Mouse (Mus musculus) E14TG2a.4 (cell line): ENCODE data around the gene Lgals9.

Source experiments
- H3K27me3 ChIP-seq: 2 replicates; pipeline ENCODE4 v1.6.1; 2014; ENCODE audit warnings: low read length, control low read depth; ENCODE audit not compliant: insufficient read depth
- H3K36me3 ChIP-seq: 2 replicates; pipeline ENCODE4 v1.6.1; 2014; ENCODE audit warnings: low read length, control low read depth; ENCODE audit not compliant: insufficient read depth
- H3K4me1 ChIP-seq: replicated peaks from 2 replicates; pipeline ENCODE4 v1.6.1; 2014; ENCODE audit warnings: low read depth, low read length, control low read depth
- H3K4me3 ChIP-seq: replicated peaks from 2 replicates; pipeline ENCODE4 v1.5.1; 2014; ENCODE audit warnings: mild to moderate bottlenecking, low read length
- H3K9me3 ChIP-seq: 2 replicates; pipeline ENCODE4 v1.6.1; 2014; ENCODE audit warnings: low read length, control low read depth
- CTCF ChIP-seq: conservative IDR thresholded peaks from 2 replicates; pipeline ENCODE4 v1.5.1; 2014; ENCODE audit warnings: low read length
- NANOG ChIP-seq: IDR thresholded peaks from 2 replicates; pipeline ENCODE4 v1.6.1; 2014; ENCODE audit warnings: borderline replicate concordance, low read length, mixed read lengths
- POU5F1 ChIP-seq: IDR thresholded peaks from 2 replicates; pipeline ENCODE4 v1.6.1; 2014; ENCODE audit warnings: low read length, borderline replicate concordance

The Lgals9 gene

GRCm38 (mm10) chr11:78983539-78983938 lies 1.2 kb downstream of the Lgals9 start:
- peaks cover 8% of the 10 kb centered on the region for H3K9me3 ChIP-seq
- H3K4me1 ChIP-seq = peaks cover 7% of the 10 kb centered on the region
- TF ChIP-seq POU5F1 = no peak
- TF ChIP-seq CTCF = no peak
- no peak for TF ChIP-seq NANOG
- no peaks in the 10 kb centered on the region for H3K27me3 ChIP-seq
- no peak overlapping the region for H3K4me3 ChIP-seq
- no peaks in the 10 kb centered on the region for H3K36me3 ChIP-seq

- H3K4me1 ChIP-seq = peaks cover 16% of the 10 kb centered on the region
Measured at GRCm38 (mm10) chr11:78982513-78983291, 2.0 kb downstream of the Lgals9 start.

GRCm38 (mm10) chr11:78982042-78982441 lies 2.7 kb downstream of the Lgals9 start:
- peaks cover 22% of the 10 kb centered on the region for H3K4me1 ChIP-seq
- H3K4me3 ChIP-seq = no peak overlapping the region
- no peaks in the 10 kb centered on the region for H3K9me3 ChIP-seq
- H3K27me3 ChIP-seq = no peaks in the 10 kb centered on the region
- no peaks in the 10 kb centered on the region for H3K36me3 ChIP-seq
- TF ChIP-seq NANOG (no peak), POU5F1 (no peak), CTCF (no peak)

More at GRCm38 (mm10) chr11:78982513-78983291, 2.0 kb downstream of the Lgals9 start:
- Histone ChIP-seq H3K9me3 (peaks cover 1% of the 10 kb centered on the region), H3K4me3 (no peak overlapping the region), H3K36me3 (no peaks in the 10 kb centered on the region), H3K27me3 (no peaks in the 10 kb centered on the region)
- TF ChIP-seq POU5F1 = no peak

GRCm38 (mm10) chr11:78980083-78980634 lies 4.6 kb downstream of the Lgals9 start:
- Histone ChIP-seq H3K36me3 (no peaks in the 10 kb centered on the region), H3K4me1 (peaks cover 31% of the 10 kb centered on the region), H3K27me3 (no peaks in the 10 kb centered on the region), H3K4me3 (no peak overlapping the region), H3K9me3 (no peaks in the 10 kb centered on the region)
- TF ChIP-seq POU5F1 = no peak
- TF ChIP-seq CTCF = no peak
- no peak for TF ChIP-seq NANOG

- Histone ChIP-seq H3K27me3 (no peaks in the 10 kb centered on the region), H3K9me3 (no peaks in the 10 kb centered on the region), H3K4me1 (peaks cover 41% of the 10 kb centered on the region), H3K4me3 (no peak overlapping the region), H3K36me3 (no peaks in the 10 kb centered on the region)
- TF ChIP-seq NANOG = no peak
- no peak for TF ChIP-seq POU5F1
- TF ChIP-seq CTCF = no peak
Measured at GRCm38 (mm10) chr11:78978176-78979019, 6.3 kb downstream of the Lgals9 start.

- peaks cover 56% of the 10 kb centered on the region for H3K4me1 ChIP-seq
- H3K27me3 ChIP-seq = no peaks in the 10 kb centered on the region
- no peaks in the 10 kb centered on the region for H3K36me3 ChIP-seq
- peak overlapping the region; percentile 46 for H3K4me3 ChIP-seq
- TF ChIP-seq NANOG = no peak
- no peak for TF ChIP-seq POU5F1
- no peak for TF ChIP-seq CTCF
- H3K9me3 ChIP-seq = no peaks in the 10 kb centered on the region
Measured at GRCm38 (mm10) chr11:78976731-78977510, 7.8 kb downstream of the Lgals9 start.

- Histone ChIP-seq H3K4me1 (peaks cover 75% of the 10 kb centered on the region), H3K4me3 (peak overlapping the region; percentile 59), H3K36me3 (no peaks in the 10 kb centered on the region), H3K27me3 (no peaks in the 10 kb centered on the region), H3K9me3 (no peaks in the 10 kb centered on the region)
- no peak for TF ChIP-seq POU5F1
- no peak for TF ChIP-seq CTCF
- TF ChIP-seq NANOG = no peak
Measured at GRCm38 (mm10) chr11:78973381-78974150, 11.2 kb downstream of the Lgals9 start.
